ENCODE assay signal across 9 mouse cellular contexts in the genomic region with DNA sequence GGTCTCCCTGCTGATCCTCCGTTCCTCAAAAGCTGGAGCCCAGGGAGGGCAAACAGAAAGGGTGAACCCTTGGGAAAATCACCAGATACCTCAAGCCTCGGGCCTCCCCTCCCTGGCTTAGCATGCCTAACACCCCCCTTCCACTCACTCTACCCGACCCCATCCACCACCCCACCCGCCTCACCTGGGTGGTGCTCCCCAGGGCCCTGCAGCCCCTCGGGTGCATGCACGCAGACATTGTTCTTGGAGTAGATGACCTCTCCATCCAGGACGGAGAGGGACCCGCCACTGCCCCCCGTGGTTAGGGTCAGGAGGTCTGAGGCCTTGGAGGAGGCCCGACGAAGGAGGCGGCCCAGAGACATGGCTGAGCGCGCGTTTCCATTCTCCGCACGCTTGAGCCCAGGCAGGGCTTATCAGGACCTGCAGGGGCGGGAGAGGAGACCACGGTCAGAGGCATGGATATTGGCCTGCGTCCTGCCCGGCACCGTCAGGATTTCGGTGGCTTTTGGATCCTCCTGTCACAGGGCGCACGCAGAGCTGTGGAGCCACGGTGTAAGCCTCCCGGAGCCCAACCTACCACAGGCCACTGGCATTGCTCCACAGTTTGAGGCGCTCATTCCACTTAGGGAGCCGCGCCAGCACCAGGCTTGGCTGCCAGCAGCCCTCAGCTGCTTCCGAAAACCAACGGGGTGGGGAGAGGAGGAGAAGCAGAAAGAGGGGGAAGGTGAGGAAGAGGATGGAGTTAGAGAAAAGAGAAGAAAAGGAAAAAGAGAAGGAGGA. TPM values are rescaled to one million over a fixed set of nuclear protein-coding genes. Genes with fewer than 3 reads are reported as not detected.
DNase-seq lines count a peak whose midpoint lies in the region; ATAC-seq and TF ChIP-seq lines count a peak whose summit lies in the region.
"Had no signal": no experiment of that assay in that cellular context is flagged by ENCODE, and none has a peak within 500 bp of the region (broad histone marks: within the 10 kb centered on the region; RNA-seq: fewer than 3 reads in every experiment).

No protein-coding gene starts in this region.

- peaks cover 55% of the 10 kb centered on the region for H3K36me3 ChIP-seq in forebrain, embryonic 10.5 days (replicated peaks)
- H3K36me3 ChIP-seq in forebrain, embryonic 11.5 days (ENCODE audit: control insufficient read depth, insufficient read depth, low read length) = peaks cover 4% of the 10 kb centered on the region; the same call in 1 of the 2 replicates
- H3K36me3 ChIP-seq in forebrain, embryonic 16.5 days (ENCODE audit: control insufficient read depth, insufficient read depth) = peaks cover under 1% of the 10 kb centered on the region
- H3K36me3 ChIP-seq in lung, embryonic 15.5 days = 0 out of 2 replicates have a peak, but pooled peaks cover 3% of the 10 kb centered on the region
- H3K36me3 ChIP-seq in stomach, postnatal 0 days (ENCODE audit: control insufficient read depth, insufficient read depth, low read length) = no peaks in the 10 kb centered on the region; the same call in none of the 2 replicates

- no peak for DNase-seq in forebrain, embryonic 10.5 days (ENCODE audit: extremely low spot score, low spot score)
- no peak for DNase-seq in forebrain, embryonic 11.5 days (ENCODE audit: low spot score)
- DNase-seq in NIH3T3 (ENCODE audit: low read depth) = peak; percentile 72
- peak; percentile 63 for DNase-seq in heart, postnatal 25 days (ENCODE audit: low spot score)
- no peak for DNase-seq in stomach, postnatal 0 days (ENCODE audit: low spot score)
- DNase-seq in embryo, embryonic 11 days = no peak

- no peak for ATAC-seq in forebrain, embryonic 11.5 days (replicated peaks; ENCODE audit: low FRiP score)
- ATAC-seq in forebrain, embryonic 16.5 days = peak; percentile 53; the same call in 1 of the 2 replicates
- ATAC-seq in lung, embryonic 15.5 days (ENCODE audit: borderline replicate concordance, extremely low read depth, low FRiP score, low TSS enrichment) = no peak
- ATAC-seq in stomach, postnatal 0 days (ENCODE audit: low FRiP score, low TSS enrichment) = no peak

- H3K4me3 ChIP-seq in forebrain, embryonic 10.5 days = no peak overlapping the region
- no peak overlapping the region for H3K4me3 ChIP-seq in forebrain, embryonic 11.5 days (ENCODE audit: low read depth, low read length)
- H3K4me3 ChIP-seq in forebrain, embryonic 16.5 days (replicated peaks; ENCODE audit: low read length) = no peak overlapping the region
- no peak overlapping the region for H3K4me3 ChIP-seq in lung, embryonic 15.5 days
- H3K4me3 ChIP-seq in stomach, postnatal 0 days (ENCODE audit: low read depth, low read length) = no peak overlapping the region

- H3K4me2 ChIP-seq in forebrain, embryonic 11.5 days (ENCODE audit: low read depth, low read length, severe bottlenecking) = no peak overlapping the region
- peak overlapping the region; percentile 20 for H3K4me2 ChIP-seq in forebrain, embryonic 16.5 days (ENCODE audit: low read length)
- peak overlapping the region; percentile 33 for H3K4me2 ChIP-seq in lung, embryonic 15.5 days
- peak overlapping the region; percentile 27; the same call in 1 of the 2 replicates for H3K4me2 ChIP-seq in stomach, postnatal 0 days (replicated peaks; ENCODE audit: low read depth)

- H3K27me3 ChIP-seq in forebrain, embryonic 10.5 days (ENCODE audit: poor library complexity, severe bottlenecking) = no peaks in the 10 kb centered on the region
- no peaks in the 10 kb centered on the region for H3K27me3 ChIP-seq in forebrain, embryonic 11.5 days (ENCODE audit: control insufficient read depth, insufficient read depth, low read length)
- no peaks in the 10 kb centered on the region for H3K27me3 ChIP-seq in forebrain, embryonic 16.5 days (replicated peaks; ENCODE audit: control insufficient read depth, insufficient read depth, low read length)
- no peaks in the 10 kb centered on the region for H3K27me3 ChIP-seq in lung, embryonic 15.5 days
- H3K27me3 ChIP-seq in stomach, postnatal 0 days (ENCODE audit: control insufficient read depth, insufficient read depth, low read length) = no peaks in the 10 kb centered on the region

- WGBS in forebrain, embryonic 10.5 days = 57% methylated on average over 32 of the region's 32 CpGs
- 54% methylated on average over 32 of the region's 32 CpGs for WGBS in forebrain, embryonic 11.5 days
- WGBS in forebrain, embryonic 16.5 days = 48% methylated on average over 32 of the region's 32 CpGs
- 64% methylated on average over 32 of the region's 32 CpGs for WGBS in lung, embryonic 15.5 days
- 53% methylated on average over 31 of the region's 32 CpGs for WGBS in stomach, postnatal 0 days

- no peaks in the 10 kb centered on the region for H3K9me3 ChIP-seq in forebrain, embryonic 10.5 days
- no peaks in the 10 kb centered on the region; the same call in 1 of the 2 replicates for H3K9me3 ChIP-seq in forebrain, embryonic 11.5 days (ENCODE audit: control insufficient read depth, low read length)
- no peaks in the 10 kb centered on the region for H3K9me3 ChIP-seq in forebrain, embryonic 16.5 days (ENCODE audit: control insufficient read depth, low read length)
- no peaks in the 10 kb centered on the region for H3K9me3 ChIP-seq in lung, embryonic 15.5 days
- no peaks in the 10 kb centered on the region for H3K9me3 ChIP-seq in stomach, postnatal 0 days (ENCODE audit: control insufficient read depth, low read length)

- peaks cover 50% of the 10 kb centered on the region for H3K4me1 ChIP-seq in forebrain, embryonic 10.5 days
- peaks cover 8% of the 10 kb centered on the region; the same call in 1 of the 2 replicates for H3K4me1 ChIP-seq in forebrain, embryonic 11.5 days (replicated peaks; ENCODE audit: control insufficient read depth, insufficient read depth, low read length)
- peaks cover 59% of the 10 kb centered on the region for H3K4me1 ChIP-seq in forebrain, embryonic 16.5 days (replicated peaks; ENCODE audit: control insufficient read depth, insufficient read depth, low read length)
- peaks cover 57% of the 10 kb centered on the region for H3K4me1 ChIP-seq in lung, embryonic 15.5 days
- peaks cover 20% of the 10 kb centered on the region for H3K4me1 ChIP-seq in stomach, postnatal 0 days (replicated peaks; ENCODE audit: control insufficient read depth, insufficient read depth)

- TF ChIP-seq EP300 in stomach, postnatal 0 days (optimal IDR thresholded peaks at IDR 0.05) = no peak

- TF ChIP-seq CTCF in stomach, postnatal 0 days (IDR thresholded peaks at IDR 0.05; ENCODE audit: low read depth) = no peak

- no peak overlapping the region for H3K9ac ChIP-seq in forebrain, embryonic 11.5 days (ENCODE audit: low read length)
- H3K9ac ChIP-seq in forebrain, embryonic 16.5 days (replicated peaks; ENCODE audit: low read depth, low read length) = 0 out of 2 replicates have a peak overlapping the region, but pooled peaks have one; percentile 1
- no peak overlapping the region for H3K9ac ChIP-seq in lung, embryonic 15.5 days
- H3K9ac ChIP-seq in stomach, postnatal 0 days (ENCODE audit: low read length) = no peak overlapping the region
- H3K9ac ChIP-seq: liver, embryonic 14.5 days had no signal

- H3K27ac ChIP-seq in forebrain, embryonic 10.5 days = 0 out of 2 replicates have a peak overlapping the region, but pooled peaks have one; percentile 36
- no peak overlapping the region for H3K27ac ChIP-seq in forebrain, embryonic 11.5 days (ENCODE audit: low read depth, low read length)
- H3K27ac ChIP-seq in forebrain, embryonic 16.5 days (ENCODE audit: low read length) = peak overlapping the region; percentile 48; the same call in 1 of the 2 replicates
- H3K27ac ChIP-seq in lung, embryonic 15.5 days = peak overlapping the region; percentile 60
- H3K27ac ChIP-seq in stomach, postnatal 0 days (replicated peaks) = no peak overlapping the region
- H3K27ac ChIP-seq: liver, embryonic 14.5 days had no signal

- intact Hi-C loops in heart, postnatal 25 days (cut with DNase I) = no loop called here

RNA-seq across cellular contexts. Expression of a gene that starts 17.8 kb away (rescaled TPM):
- 22.5 and 22.7 TPM in 2 replicates for polyA plus RNA-seq in forebrain, embryonic 10.5 days (2016; fragmentation: Nextera tagmentation; extraction: Ambion mirVana)
- polyA plus RNA-seq in forebrain, embryonic 11.5 days (2014; fragmentation: Nextera tagmentation; extraction: Ambion mirVana) = 20.4 and 20.8 TPM in 2 replicates
- 52.3 and 54.6 TPM in 2 replicates for polyA plus RNA-seq in forebrain, embryonic 16.5 days (2015; fragmentation: Nextera tagmentation; extraction: Ambion mirVana)
- 10 to 100 TPM; 65.1 to 66.4 TPM for total RNA-seq in heart, postnatal 25 days (2021)
- 19.9 and 20.9 TPM in 2 replicates for polyA plus RNA-seq in lung, embryonic 15.5 days (2015; fragmentation: Nextera tagmentation; extraction: Ambion mirVana)
- polyA plus RNA-seq in stomach, postnatal 0 days (2015; fragmentation: Nextera tagmentation; extraction: Ambion mirVana) = 4.8 and 6.3 TPM in 2 replicates

RNA-seq across cellular contexts. Expression of a gene that starts 17.9 kb away (rescaled TPM):
- polyA plus RNA-seq in forebrain, embryonic 10.5 days (2016; fragmentation: Nextera tagmentation; extraction: Ambion mirVana) = 23.1 and 23.6 TPM in 2 replicates
- polyA plus RNA-seq in forebrain, embryonic 11.5 days (2014; fragmentation: Nextera tagmentation; extraction: Ambion mirVana) = 19.5 and 22.1 TPM in 2 replicates
- 11.5 and 14.1 TPM in 2 replicates for polyA plus RNA-seq in forebrain, embryonic 16.5 days (2015; fragmentation: Nextera tagmentation; extraction: Ambion mirVana)
- not detected for total RNA-seq in heart, postnatal 25 days (2021)
- 4.9 and 5.7 TPM in 2 replicates for polyA plus RNA-seq in lung, embryonic 15.5 days (2015; fragmentation: Nextera tagmentation; extraction: Ambion mirVana)
- 0.92 and 1.2 TPM in 2 replicates for polyA plus RNA-seq in stomach, postnatal 0 days (2015; fragmentation: Nextera tagmentation; extraction: Ambion mirVana)

RNA-seq across cellular contexts. Expression of a gene that starts 57.2 kb away (rescaled TPM):
- polyA plus RNA-seq in forebrain, embryonic 10.5 days (2016; fragmentation: Nextera tagmentation; extraction: Ambion mirVana) = 27.5 and 28.4 TPM in 2 replicates
- 28.4 and 28.7 TPM in 2 replicates for polyA plus RNA-seq in forebrain, embryonic 11.5 days (2014; fragmentation: Nextera tagmentation; extraction: Ambion mirVana)
- polyA plus RNA-seq in forebrain, embryonic 16.5 days (2015; fragmentation: Nextera tagmentation; extraction: Ambion mirVana) = 59.8 and 69.7 TPM in 2 replicates
- total RNA-seq in heart, postnatal 25 days (2021) = 10 to 100 TPM; 69.6 to 73.2 TPM
- 61.5 and 66.1 TPM in 2 replicates for polyA plus RNA-seq in lung, embryonic 15.5 days (2015; fragmentation: Nextera tagmentation; extraction: Ambion mirVana)
- polyA plus RNA-seq in stomach, postnatal 0 days (2015; fragmentation: Nextera tagmentation; extraction: Ambion mirVana) = 30.8 and 35.5 TPM in 2 replicates

Comparison
In these comparisons a context has a peak if more than half of its experiments do, and no peak if none do; other contexts are left out.
1. H3K27ac ChIP-seq: peak in forebrain, embryonic 10.5 days (single experiment), forebrain, embryonic 16.5 days (single experiment) and lung, embryonic 15.5 days (single experiment); none in forebrain, embryonic 11.5 days (single experiment) and stomach, postnatal 0 days (single experiment).
2. DNase-seq: peak in NIH3T3 (single experiment) and heart, postnatal 25 days (single experiment); none in forebrain, embryonic 10.5 days (single experiment), forebrain, embryonic 11.5 days (single experiment), stomach, postnatal 0 days (single experiment) and embryo, embryonic 11 days (single experiment).